Mouse (Mus musculus) gastrocnemius, postnatal 14 days (tissue): ENCODE measurements around the gene Zfp1. TPM values are rescaled to one million over a fixed set of nuclear protein-coding genes. Genes with fewer than 3 reads are reported as not detected.

Source experiments
- DNase-seq: peaks from one replicate; pipeline ENCODE4 v3.0.0; 2021; ENCODE audit warnings: mixed read lengths
- intact Hi-C: fragments of 180-260 bp; cut with DNase I; formaldehyde crosslinking; loops from one replicate; pipeline ENCODE4 v1.15.1; 2025; ENCODE audit warnings: low total_unique reads
- microRNA-seq, 2 experiments: library from miRNA; unstranded; fragments of <30 nt; microRNA quantifications; one replicate each; pipeline ENCODE4 v1.2.0; 2021
- total RNA-seq, 2 experiments: library from RNA; stranded (reverse); gene quantifications; 2 replicates each; pipeline ENCODE4 v1.2.3; 2021

The Zfp1 gene
- total RNA-seq, 2 experiments from 2014 or later: 7.4 to 8.4 TPM

- intact Hi-C loops: no loop called here
- DNase-seq: no peak
Measured at GRCm38 (mm10) chr8:111705699-111706098, 62.5 kb downstream of the Zfp1 start.

- no peak for DNase-seq
- intact Hi-C loops: no loop called here
Measured at GRCm38 (mm10) chr8:111708265-111708664, 65.1 kb downstream of the Zfp1 start.

GRCm38 (mm10) chr8:111709223-111709622 lies 66.0 kb downstream of the Zfp1 start:
- no peak for DNase-seq
- intact Hi-C loops: no loop called here

GRCm38 (mm10) chr8:111710777-111711485 lies 67.7 kb downstream of the Zfp1 start:
- intact Hi-C loops: loop anchor here (5.0 kb wide), 1 partner anchor 116 kb away; no protein-coding TSS in a partner anchor
- peak; percentile 62 for DNase-seq

- intact Hi-C loops: loop anchor here (5.0 kb wide), 1 partner anchor 115 kb away; no protein-coding TSS in a partner anchor
- no peak for DNase-seq
Measured at GRCm38 (mm10) chr8:111712135-111712534, 68.9 kb downstream of the Zfp1 start.

- peak; percentile 79 for DNase-seq
- intact Hi-C loops: loop anchor here (5.0 kb wide), 1 partner anchor 115 kb away; no protein-coding TSS in a partner anchor
Measured at GRCm38 (mm10) chr8:111712588-111712987, 69.4 kb downstream of the Zfp1 start.

GRCm38 (mm10) chr8:111713291-111713690 lies 70.1 kb downstream of the Zfp1 start:
- intact Hi-C loops: loop anchor here (5.0 kb wide), 1 partner anchor 114 kb away; no protein-coding TSS in a partner anchor
- DNase-seq: no peak

- DNase-seq: no peak
- intact Hi-C loops: loop anchor here (5.0 kb wide), 1 partner anchor 113 kb away; no protein-coding TSS in a partner anchor
Measured at GRCm38 (mm10) chr8:111713817-111714216, 70.6 kb downstream of the Zfp1 start.

GRCm38 (mm10) chr8:111714295-111714694 lies 71.1 kb downstream of the Zfp1 start:
- intact Hi-C loops: loop anchor here (5.0 kb wide), 1 partner anchor 113 kb away; no protein-coding TSS in a partner anchor
- DNase-seq: no peak

- DNase-seq: no peak
- intact Hi-C loops: no loop called here
Measured at GRCm38 (mm10) chr8:111715514-111715913, 72.3 kb downstream of the Zfp1 start.

- intact Hi-C loops: no loop called here
- DNase-seq: peak; percentile 89
Measured at GRCm38 (mm10) chr8:111716603-111717487, 73.6 kb downstream of the Zfp1 start.

- intact Hi-C loops: no loop called here
- no peak for DNase-seq
Measured at GRCm38 (mm10) chr8:111717488-111717792, 74.2 kb downstream of the Zfp1 start.

- peak; percentile 56 for DNase-seq
- intact Hi-C loops: no loop called here
Measured at GRCm38 (mm10) chr8:111717866-111718265, 74.7 kb downstream of the Zfp1 start.

- DNase-seq: peak; percentile 3
- intact Hi-C loops: no loop called here
Measured at GRCm38 (mm10) chr8:111718937-111719336, 75.7 kb downstream of the Zfp1 start.

GRCm38 (mm10) chr8:111720115-111720544 lies 76.9 kb downstream of the Zfp1 start:
- peak; percentile 1 for DNase-seq
- intact Hi-C loops: no loop called here

Small RNA genes lying within 50 kb of the gene (microRNA-seq; reads per million reads assigned to microRNA genes)
- 0 reads per million in 2 experiments for gene Mir7076

Other genes starting within 250 kb of the Zfp1 start
- gene Fa2h, start 249.6 kb upstream of the Zfp1 start, total RNA-seq: 1 to 10 TPM; 1.5 to 7.6 TPM
- gene Wdr59, start 121.3 kb upstream of the Zfp1 start, total RNA-seq: 1 to 10 TPM; 8.2 to 9.9 TPM
- 10 to 100 TPM; 46.3 to 47.2 TPM for gene Znrf1, start 107.3 kb upstream of the Zfp1 start, total RNA-seq
- gene Ldhd, start 13.0 kb upstream of the Zfp1 start, total RNA-seq: 10 to 100 TPM; 14.1 to 16.0 TPM
- under 1 TPM in 1 of 2 experiments, not detected in 1; 0.44 TPM for gene Ctrb1, start 47.6 kb downstream of the Zfp1 start, total RNA-seq
- 10 to 100 TPM; 15.5 to 17.4 TPM for gene Bcar1, start 100.4 kb downstream of the Zfp1 start, total RNA-seq
- gene Cfdp1, start 210.9 kb downstream of the Zfp1 start, total RNA-seq: 10 to 100 TPM; 21.5 to 30.1 TPM
- 1 to 10 TPM; 1.6 TPM for gene Tmem170, start 233.3 kb downstream of the Zfp1 start, total RNA-seq